Mouse (Mus musculus): ENCODE measurements around the gene Pabpn1l. TPM values are rescaled to one million over a fixed set of nuclear protein-coding genes. Genes with fewer than 3 reads are reported as not detected.

Gene Pabpn1l
- polyA plus RNA-seq, 1 experiment from 2014 or later, result not detected

DNA sequence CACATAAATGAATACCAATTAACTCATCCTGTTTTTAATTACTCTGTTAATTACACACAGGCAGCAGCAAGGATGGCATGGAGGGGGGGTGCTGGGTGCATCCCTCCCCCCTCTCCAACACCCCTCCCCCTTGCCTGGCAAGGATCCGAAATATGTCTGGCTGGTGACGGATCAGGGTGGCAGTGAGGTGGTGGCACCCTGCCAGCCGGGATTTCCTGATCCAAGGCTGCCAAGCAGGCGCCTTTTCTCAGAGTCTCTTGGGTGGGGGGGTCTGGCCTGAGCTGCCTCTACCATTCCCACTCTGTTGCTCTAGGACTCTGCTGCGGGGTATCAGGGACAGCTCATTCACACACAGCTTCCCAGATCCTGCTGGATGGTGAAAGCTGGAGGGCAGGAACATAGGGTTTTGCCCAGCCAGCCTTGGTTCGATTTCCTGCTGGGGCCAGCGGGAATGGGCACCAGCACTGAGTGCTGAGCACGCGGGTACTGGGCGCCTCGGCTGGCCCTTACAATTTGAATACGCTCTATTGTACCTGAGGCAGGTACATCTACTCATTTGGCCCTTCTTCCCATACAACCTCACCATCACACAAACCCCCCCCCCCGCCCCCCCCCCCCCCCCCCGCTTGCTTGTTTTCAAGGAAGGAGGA, 43.3 kb upstream of the Pabpn1l start:
- 51% methylated on average over 12 of the region's 14 CpGs for WGBS
- H3K4me3 ChIP-seq (ENCODE audit: low read depth, low read length), result no peak overlapping the region
- H3K36me3 ChIP-seq (ENCODE audit: control insufficient read depth, insufficient read depth, low read length), result no peaks in the 10 kb centered on the region
- peak overlapping the region; percentile 60 for H3K27ac ChIP-seq (replicated peaks; ENCODE audit: low read depth, low read length)
- peaks cover 69% of the 10 kb centered on the region for H3K4me1 ChIP-seq (ENCODE audit: control insufficient read depth, insufficient read depth, low read length)
- no peak overlapping the region for H3K4me2 ChIP-seq (ENCODE audit: low read depth, severe bottlenecking)
- DNase-seq (ENCODE audit: low spot score) (peak; percentile 55), ATAC-seq (ENCODE audit: insufficient number of reproducible peaks, low FRiP score, low TSS enrichment, low read depth) (no peak)
- no peaks in the 10 kb centered on the region for H3K27me3 ChIP-seq (ENCODE audit: control insufficient read depth, insufficient read depth, low read length)
- no peaks in the 10 kb centered on the region for H3K9me3 ChIP-seq (ENCODE audit: control insufficient read depth, low read length)
- no peak overlapping the region for H3K9ac ChIP-seq (ENCODE audit: low read length)

- H3K27ac ChIP-seq (replicated peaks; ENCODE audit: low read depth, low read length), result peak overlapping the region; percentile 60
- no peaks in the 10 kb centered on the region for H3K9me3 ChIP-seq (ENCODE audit: control insufficient read depth, low read length)
- no peaks in the 10 kb centered on the region for H3K27me3 ChIP-seq (ENCODE audit: control insufficient read depth, insufficient read depth, low read length)
- H3K4me1 ChIP-seq (ENCODE audit: control insufficient read depth, insufficient read depth, low read length), result peaks cover 69% of the 10 kb centered on the region
- DNase-seq (ENCODE audit: low spot score) (peak; percentile 75), ATAC-seq (ENCODE audit: insufficient number of reproducible peaks, low FRiP score, low TSS enrichment, low read depth) (peak; percentile 53; the same call in 1 of the 2 replicates)
- no peak overlapping the region for H3K9ac ChIP-seq (ENCODE audit: low read length)
- WGBS, result 20% methylated on average over 8 of the region's 8 CpGs
- H3K36me3 ChIP-seq (ENCODE audit: control insufficient read depth, insufficient read depth, low read length), result no peaks in the 10 kb centered on the region
- H3K4me3 ChIP-seq (ENCODE audit: low read depth, low read length), result no peak overlapping the region
- peak overlapping the region; percentile 1; the same call in 1 of the 2 replicates for H3K4me2 ChIP-seq (ENCODE audit: low read depth, severe bottlenecking)
These were observed 42.7 kb upstream of the Pabpn1l start for GRCm38 (mm10) chr8:122665221-122665620.

- Histone ChIP-seq H3K27me3 (ENCODE audit: control insufficient read depth, insufficient read depth, low read length) (no peaks in the 10 kb centered on the region), H3K36me3 (ENCODE audit: control insufficient read depth, insufficient read depth, low read length) (no peaks in the 10 kb centered on the region), H3K27ac (replicated peaks; ENCODE audit: low read depth, low read length) (no peak overlapping the region), H3K4me2 (ENCODE audit: low read depth, severe bottlenecking) (no peak overlapping the region), H3K9ac (ENCODE audit: low read length) (no peak overlapping the region), H3K4me1 (ENCODE audit: control insufficient read depth, insufficient read depth, low read length) (peaks cover 78% of the 10 kb centered on the region), H3K9me3 (ENCODE audit: control insufficient read depth, low read length) (no peaks in the 10 kb centered on the region), H3K4me3 (ENCODE audit: low read depth, low read length) (no peak overlapping the region)
- ATAC-seq (ENCODE audit: insufficient number of reproducible peaks, low FRiP score, low TSS enrichment, low read depth) (no peak), DNase-seq (ENCODE audit: low spot score) (no peak)
- 38% methylated on average over 5 of the region's 5 CpGs for WGBS
These were observed 41.1 kb upstream of the Pabpn1l start for GRCm38 (mm10) chr8:122663670-122664069.

GRCm38 (mm10) chr8:122663106-122663505, 40.6 kb upstream of the Pabpn1l start:
- H3K27ac ChIP-seq (replicated peaks; ENCODE audit: low read depth, low read length), result no peak overlapping the region
- no peaks in the 10 kb centered on the region for H3K27me3 ChIP-seq (ENCODE audit: control insufficient read depth, insufficient read depth, low read length)
- no peak overlapping the region for H3K9ac ChIP-seq (ENCODE audit: low read length)
- H3K4me2 ChIP-seq (ENCODE audit: low read depth, severe bottlenecking), result no peak overlapping the region
- H3K4me1 ChIP-seq (ENCODE audit: control insufficient read depth, insufficient read depth, low read length), result peaks cover 84% of the 10 kb centered on the region
- ATAC-seq (ENCODE audit: insufficient number of reproducible peaks, low FRiP score, low TSS enrichment, low read depth) (no peak), DNase-seq (ENCODE audit: low spot score) (no peak)
- no peaks in the 10 kb centered on the region for H3K9me3 ChIP-seq (ENCODE audit: control insufficient read depth, low read length)
- H3K4me3 ChIP-seq (ENCODE audit: low read depth, low read length), result no peak overlapping the region
- WGBS, result 71% methylated on average over 3 of the region's 3 CpGs
- no peaks in the 10 kb centered on the region for H3K36me3 ChIP-seq (ENCODE audit: control insufficient read depth, insufficient read depth, low read length)

DNA sequence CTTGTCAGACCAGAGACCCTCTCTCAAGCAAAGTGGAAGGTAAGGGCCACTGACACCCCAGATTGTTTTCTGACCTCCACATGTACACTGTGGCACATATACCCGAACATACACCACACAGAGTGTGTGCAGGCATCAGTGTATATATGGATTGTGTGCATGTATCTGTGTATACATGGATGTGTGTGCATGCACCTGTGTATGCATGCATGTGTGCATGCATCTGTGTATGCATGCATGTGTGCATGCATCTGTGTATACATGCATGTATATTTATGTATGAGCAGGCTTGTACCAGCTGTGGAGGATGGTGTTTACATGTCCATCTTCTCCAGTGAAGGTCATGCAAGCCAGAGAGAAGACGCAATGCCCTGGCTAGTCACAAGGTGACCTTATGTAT, 39.4 kb upstream of the Pabpn1l start:
- Histone ChIP-seq H3K9ac (ENCODE audit: low read length) (no peak overlapping the region), H3K4me1 (ENCODE audit: control insufficient read depth, insufficient read depth, low read length) (peaks cover 87% of the 10 kb centered on the region), H3K27me3 (ENCODE audit: control insufficient read depth, insufficient read depth, low read length) (no peaks in the 10 kb centered on the region), H3K9me3 (ENCODE audit: control insufficient read depth, low read length) (no peaks in the 10 kb centered on the region), H3K4me2 (ENCODE audit: low read depth, severe bottlenecking) (no peak overlapping the region), H3K27ac (replicated peaks; ENCODE audit: low read depth, low read length) (no peak overlapping the region), H3K36me3 (ENCODE audit: control insufficient read depth, insufficient read depth, low read length) (no peaks in the 10 kb centered on the region), H3K4me3 (ENCODE audit: low read depth, low read length) (no peak overlapping the region)
- DNase-seq (ENCODE audit: low spot score), result no peak
- ATAC-seq (ENCODE audit: insufficient number of reproducible peaks, low FRiP score, low TSS enrichment, low read depth), result no peak
- 81% methylated on average over 2 of the region's 2 CpGs for WGBS

GRCm38 (mm10) chr8:122661138-122661537, 38.6 kb upstream of the Pabpn1l start:
- Histone ChIP-seq H3K4me3 (ENCODE audit: low read depth, low read length) (no peak overlapping the region), H3K27me3 (ENCODE audit: control insufficient read depth, insufficient read depth, low read length) (no peaks in the 10 kb centered on the region), H3K4me2 (ENCODE audit: low read depth, severe bottlenecking) (peak overlapping the region; percentile 40), H3K36me3 (ENCODE audit: control insufficient read depth, insufficient read depth, low read length) (no peaks in the 10 kb centered on the region), H3K27ac (replicated peaks; ENCODE audit: low read depth, low read length) (peak overlapping the region; percentile 79), H3K9me3 (ENCODE audit: control insufficient read depth, low read length) (no peaks in the 10 kb centered on the region), H3K4me1 (ENCODE audit: control insufficient read depth, insufficient read depth, low read length) (peaks cover 80% of the 10 kb centered on the region), H3K9ac (ENCODE audit: low read length) (no peak overlapping the region)
- DNase-seq (ENCODE audit: low spot score) (peak; percentile 94), ATAC-seq (ENCODE audit: insufficient number of reproducible peaks, low FRiP score, low TSS enrichment, low read depth) (peak; percentile 32; the same call in 1 of the 2 replicates)
- 2% methylated on average over 7 of the region's 7 CpGs for WGBS

DNA sequence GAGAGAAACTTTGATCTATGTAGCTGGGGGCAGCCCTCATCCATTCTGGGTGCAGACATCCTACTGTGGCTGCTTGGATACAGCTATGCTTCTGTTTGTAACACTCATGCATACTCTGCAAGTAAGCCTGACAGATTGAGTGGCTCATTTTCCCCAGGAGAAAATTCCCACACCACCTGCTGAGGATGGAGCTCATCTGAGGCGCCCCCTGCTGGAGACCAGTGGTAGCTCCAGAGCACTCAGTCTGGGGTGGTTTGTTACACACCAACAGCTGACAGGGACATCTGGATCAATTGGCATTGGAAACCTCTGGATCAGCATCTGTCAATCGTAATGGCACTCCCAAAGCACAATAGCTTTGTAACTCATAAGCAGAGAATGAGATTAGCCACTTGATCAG, 37.5 kb upstream of the Pabpn1l start:
- no peak overlapping the region for H3K9ac ChIP-seq (ENCODE audit: low read length)
- no peak overlapping the region for H3K4me2 ChIP-seq (ENCODE audit: low read depth, severe bottlenecking)
- H3K36me3 ChIP-seq (ENCODE audit: control insufficient read depth, insufficient read depth, low read length), result no peaks in the 10 kb centered on the region
- H3K9me3 ChIP-seq (ENCODE audit: control insufficient read depth, low read length), result no peaks in the 10 kb centered on the region
- H3K27me3 ChIP-seq (ENCODE audit: control insufficient read depth, insufficient read depth, low read length), result no peaks in the 10 kb centered on the region
- H3K4me1 ChIP-seq (ENCODE audit: control insufficient read depth, insufficient read depth, low read length), result peaks cover 72% of the 10 kb centered on the region
- DNase-seq (ENCODE audit: low spot score), result no peak
- no peak overlapping the region; the same call in 1 of the 2 replicates for H3K27ac ChIP-seq (replicated peaks; ENCODE audit: low read depth, low read length)
- H3K4me3 ChIP-seq (ENCODE audit: low read depth, low read length), result no peak overlapping the region
- 69% methylated on average over 2 of the region's 2 CpGs for WGBS
- no peak for ATAC-seq (ENCODE audit: insufficient number of reproducible peaks, low FRiP score, low TSS enrichment, low read depth)

DNA sequence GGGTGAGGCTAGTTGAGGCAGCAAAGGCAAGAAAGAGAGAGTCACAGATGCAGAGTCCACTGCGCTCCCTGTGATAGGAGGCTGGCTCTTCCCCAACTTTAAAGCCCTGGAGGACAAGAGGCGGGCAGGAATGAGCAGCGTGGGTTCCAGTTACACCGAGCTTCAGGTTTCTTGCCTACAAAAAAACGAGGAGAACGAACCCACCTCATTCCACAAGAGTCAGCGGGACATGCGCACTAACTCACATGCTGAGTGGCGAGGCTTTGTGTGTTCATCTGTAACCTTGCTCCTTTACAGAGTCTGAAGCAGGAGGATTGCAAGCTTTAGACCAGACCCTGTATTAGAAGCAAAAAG, 36.2 kb upstream of the Pabpn1l start:
- H3K9me3 ChIP-seq (ENCODE audit: control insufficient read depth, low read length), result no peaks in the 10 kb centered on the region
- DNase-seq (ENCODE audit: low spot score) (peak; percentile 62), ATAC-seq (ENCODE audit: insufficient number of reproducible peaks, low FRiP score, low TSS enrichment, low read depth) (0 out of 2 replicates have a peak, but pooled peaks have one; percentile 23)
- H3K27ac ChIP-seq (replicated peaks; ENCODE audit: low read depth, low read length), result peak overlapping the region; percentile 86
- no peak overlapping the region for H3K9ac ChIP-seq (ENCODE audit: low read length)
- WGBS, result 17% methylated on average over 9 of the region's 9 CpGs
- H3K4me2 ChIP-seq (ENCODE audit: low read depth, severe bottlenecking), result peak overlapping the region; percentile 24; the same call in 1 of the 2 replicates
- H3K27me3 ChIP-seq (ENCODE audit: control insufficient read depth, insufficient read depth, low read length), result no peaks in the 10 kb centered on the region
- no peaks in the 10 kb centered on the region for H3K36me3 ChIP-seq (ENCODE audit: control insufficient read depth, insufficient read depth, low read length)
- H3K4me1 ChIP-seq (ENCODE audit: control insufficient read depth, insufficient read depth, low read length), result peaks cover 67% of the 10 kb centered on the region
- H3K4me3 ChIP-seq (ENCODE audit: low read depth, low read length), result no peak overlapping the region

All from limb, embryonic 11.5 days (tissue).